Mouse (Mus musculus): ENCODE measurements around the gene Golga5. TPM values are rescaled to one million over a fixed set of nuclear protein-coding genes. Genes with fewer than 3 reads are reported as not detected.
"Not testable (repeated sequence)": the region's sequence is repeated elsewhere in the genome, so short reads cannot be mapped to it uniquely, and the experiment has no call there.

Golga5 gene
- polyA plus RNA-seq, 1 experiment from 2014 or later, result 40.3 TPM

DNA sequence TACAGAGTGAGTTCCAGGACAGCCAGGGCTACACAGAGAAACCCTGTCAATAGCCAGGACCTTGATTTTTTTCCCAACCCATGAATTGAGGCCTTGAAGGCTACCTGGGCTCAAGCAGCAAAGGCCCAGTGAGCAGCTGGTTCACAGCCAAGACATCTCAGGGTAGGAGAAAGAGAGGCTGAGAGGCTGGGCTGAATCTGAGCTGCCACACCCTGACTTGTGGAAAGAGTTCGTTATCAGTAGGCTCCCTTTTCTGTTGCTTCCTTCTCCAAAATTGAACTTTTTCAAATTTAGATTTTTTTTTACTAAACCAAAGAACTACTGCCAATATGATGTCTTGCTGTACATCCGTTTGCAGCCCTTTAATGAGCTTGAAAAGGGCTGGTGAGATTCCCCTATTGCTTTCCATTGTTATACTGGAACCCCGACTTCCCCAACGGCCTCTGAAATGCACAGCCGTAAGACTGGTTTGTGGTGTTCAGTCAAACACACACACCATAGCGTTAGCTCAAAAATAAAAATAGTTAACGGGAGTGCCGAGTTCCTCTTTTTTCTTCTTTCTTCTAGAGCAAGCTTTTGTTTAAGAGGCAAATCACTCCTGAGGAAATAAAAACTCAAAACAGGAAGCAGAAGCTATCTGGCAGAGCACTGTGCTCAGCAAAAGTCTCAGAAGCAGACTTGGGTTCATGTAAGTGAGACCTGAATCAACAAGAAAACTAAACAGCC, 17.6 kb upstream of the Golga5 start:
- Histone ChIP-seq H3K9ac (no peak overlapping the region), H3K4me1 (0 out of 2 replicates have a peak, but pooled peaks cover 2% of the 10 kb centered on the region), H3K27me3 (no peaks in the 10 kb centered on the region), H3K4me2 (no peak overlapping the region), H3K36me3 (no peaks in the 10 kb centered on the region), H3K27ac (no peak overlapping the region), H3K9me3 (no peaks in the 10 kb centered on the region), H3K4me3 (no peak overlapping the region)
- ATAC-seq (ENCODE audit: insufficient number of reproducible peaks, insufficient read depth, low FRiP score, low TSS enrichment, low read depth), result no peak
- WGBS, result 78% methylated on average over 8 of the region's 8 CpGs

DNA sequence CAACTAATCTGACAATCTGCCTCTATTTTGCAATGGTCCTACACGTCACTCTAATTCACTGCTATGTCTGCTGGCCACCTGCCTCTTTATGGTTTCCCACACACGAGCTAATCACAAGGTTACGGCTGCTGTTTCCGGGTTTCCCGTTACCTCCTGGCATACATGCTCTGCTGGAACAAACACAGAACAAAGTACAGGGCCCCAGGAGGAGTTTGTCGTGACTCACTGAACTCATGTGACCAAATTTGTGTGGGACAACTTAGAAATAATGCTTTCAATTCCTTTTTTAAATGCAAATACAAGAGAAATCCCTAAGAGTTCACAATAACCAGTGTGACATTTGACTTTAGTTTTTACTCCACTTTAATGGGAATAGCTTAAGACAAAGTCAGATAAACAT, 15.4 kb upstream of the Golga5 start:
- no peak overlapping the region for H3K9ac ChIP-seq
- 0 out of 2 replicates have a peak, but pooled peaks cover 2% of the 10 kb centered on the region for H3K4me1 ChIP-seq
- H3K9me3 ChIP-seq, result no peaks in the 10 kb centered on the region
- H3K4me2 ChIP-seq, result no peak overlapping the region
- no peak overlapping the region for H3K27ac ChIP-seq
- WGBS, result 37% methylated on average over 6 of the region's 6 CpGs
- ATAC-seq (ENCODE audit: insufficient number of reproducible peaks, insufficient read depth, low FRiP score, low TSS enrichment, low read depth), result no peak
- H3K36me3 ChIP-seq, result no peaks in the 10 kb centered on the region
- no peak overlapping the region for H3K4me3 ChIP-seq
- no peaks in the 10 kb centered on the region for H3K27me3 ChIP-seq

DNA sequence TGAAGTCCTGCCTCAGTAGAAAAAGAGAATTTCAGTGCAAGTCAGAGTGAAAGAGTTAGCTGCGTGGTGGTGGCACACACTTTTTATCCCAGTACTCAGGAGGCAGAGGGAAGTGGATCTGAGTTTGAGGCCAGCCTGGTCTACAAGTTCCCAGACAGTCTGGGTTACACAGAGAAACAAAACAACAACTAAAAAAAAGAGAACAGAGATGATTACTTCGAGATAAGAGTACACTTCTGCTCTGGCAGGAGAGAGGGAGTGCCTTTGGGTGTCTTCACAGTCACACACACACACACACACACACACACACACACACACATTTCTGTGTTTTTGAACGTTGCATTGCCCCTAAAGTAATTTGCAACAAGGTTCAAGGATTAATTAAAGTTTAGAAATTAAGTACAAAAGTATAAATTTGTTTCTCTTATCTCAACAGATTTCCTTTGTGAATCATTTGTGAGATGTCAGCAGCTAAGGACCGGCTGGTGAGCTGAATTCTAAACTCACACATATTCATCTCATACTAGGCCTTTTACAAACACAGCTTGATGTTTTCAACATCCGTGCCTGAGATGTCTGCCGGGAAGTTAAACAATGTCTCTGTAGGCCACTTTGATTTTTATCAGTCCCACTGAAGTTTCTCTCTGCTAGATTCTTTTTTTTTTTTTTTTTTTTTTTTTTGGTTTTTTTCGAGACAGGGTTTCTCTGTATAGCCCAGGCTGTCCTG, 12.3 kb upstream of the Golga5 start:
- Histone ChIP-seq H3K27me3 (no peaks in the 10 kb centered on the region), H3K36me3 (no peaks in the 10 kb centered on the region), H3K27ac (no peak overlapping the region), H3K4me1 (0 out of 2 replicates have a peak, but pooled peaks cover 2% of the 10 kb centered on the region), H3K9ac (no peak overlapping the region), H3K9me3 (no peaks in the 10 kb centered on the region), H3K4me2 (no peak overlapping the region), H3K4me3 (no peak overlapping the region)
- ATAC-seq (ENCODE audit: insufficient number of reproducible peaks, insufficient read depth, low FRiP score, low TSS enrichment, low read depth), result no peak
- WGBS, result 76% methylated on average over 7 of the region's 7 CpGs

DNA sequence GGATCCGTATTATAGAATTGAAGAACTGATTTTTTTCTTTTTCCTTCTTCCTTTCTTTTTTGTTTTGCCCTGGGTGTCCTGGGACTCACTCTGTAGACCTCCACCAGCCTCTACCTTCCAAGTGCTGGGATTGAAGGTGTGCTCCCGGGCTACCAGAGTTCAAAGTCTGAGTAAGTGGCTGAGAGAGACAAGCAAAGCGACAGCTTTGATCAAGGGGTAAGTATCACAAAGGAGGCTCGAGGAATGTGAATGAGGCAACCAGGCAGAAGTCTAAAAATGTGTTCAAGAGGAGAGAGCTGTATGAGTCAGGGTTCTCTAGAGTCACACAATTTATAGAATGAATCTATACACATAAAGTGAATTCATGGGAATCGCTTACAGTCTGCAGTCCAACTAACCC, 8.9 kb upstream of the Golga5 start:
- ATAC-seq (ENCODE audit: insufficient number of reproducible peaks, insufficient read depth, low FRiP score, low TSS enrichment, low read depth), result no peak
- no peaks in the 10 kb centered on the region for H3K4me1 ChIP-seq
- H3K4me2 ChIP-seq, result no peak overlapping the region
- no peaks in the 10 kb centered on the region for H3K27me3 ChIP-seq
- H3K36me3 ChIP-seq, result no peaks in the 10 kb centered on the region
- WGBS, result 78% methylated on average over 5 of the region's 5 CpGs
- H3K9me3 ChIP-seq, result no peaks in the 10 kb centered on the region
- no peak overlapping the region for H3K9ac ChIP-seq
- H3K4me3 ChIP-seq, result no peak overlapping the region
- H3K27ac ChIP-seq, result no peak overlapping the region

DNA sequence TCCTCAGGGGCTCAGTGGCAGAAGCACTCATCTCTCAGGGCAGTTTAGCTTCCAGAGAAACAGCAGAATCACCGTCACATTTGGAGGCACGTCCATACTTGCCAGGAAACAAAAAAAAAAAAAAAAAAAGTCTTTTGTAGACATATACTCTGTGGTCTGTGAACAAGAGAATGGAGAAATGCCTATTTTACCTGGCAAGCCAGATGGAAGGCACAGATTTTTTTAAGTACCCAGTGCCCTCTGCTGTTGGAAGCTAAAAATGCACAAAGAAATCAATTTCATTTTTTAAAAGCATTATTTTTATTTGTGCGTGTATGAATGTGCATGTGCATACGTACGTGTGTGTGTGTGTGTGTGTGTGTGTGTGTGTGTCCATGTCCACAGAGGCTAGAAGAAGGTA, 7.8 kb upstream of the Golga5 start:
- no peaks in the 10 kb centered on the region for H3K9me3 ChIP-seq
- H3K27ac ChIP-seq, result no peak overlapping the region
- no peak overlapping the region for H3K9ac ChIP-seq
- H3K4me2 ChIP-seq, result no peak overlapping the region
- H3K27me3 ChIP-seq, result no peaks in the 10 kb centered on the region
- no peak for ATAC-seq (ENCODE audit: insufficient number of reproducible peaks, insufficient read depth, low FRiP score, low TSS enrichment, low read depth)
- no peak overlapping the region for H3K4me3 ChIP-seq
- 62% methylated on average over 5 of the region's 5 CpGs for WGBS
- H3K4me1 ChIP-seq, result no peaks in the 10 kb centered on the region
- H3K36me3 ChIP-seq, result no peaks in the 10 kb centered on the region

DNA sequence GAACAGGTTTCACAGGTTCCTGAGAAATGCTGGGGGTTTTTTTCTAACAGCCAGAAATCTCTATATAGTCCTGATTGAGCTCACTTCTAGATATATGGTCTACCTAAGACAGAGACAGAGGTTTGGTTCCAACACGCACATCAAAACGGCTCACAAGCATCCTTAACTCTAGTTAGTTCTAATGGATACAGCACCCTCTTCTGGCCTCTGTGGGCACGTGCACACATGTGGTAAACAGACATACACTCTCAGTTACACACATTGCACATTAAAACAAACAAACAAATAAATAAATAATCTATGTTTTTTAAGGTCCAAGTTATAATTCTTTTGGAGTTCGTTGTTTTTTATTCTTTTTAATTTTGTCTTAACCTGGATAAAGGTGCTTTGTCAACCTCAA, 4.3 kb upstream of the Golga5 start:
- Histone ChIP-seq H3K36me3 (no peaks in the 10 kb centered on the region), H3K27me3 (no peaks in the 10 kb centered on the region), H3K9me3 (no peaks in the 10 kb centered on the region), H3K9ac (no peak overlapping the region), H3K27ac (no peak overlapping the region), H3K4me3 (no peak overlapping the region), H3K4me1 (no peaks in the 10 kb centered on the region), H3K4me2 (no peak overlapping the region)
- WGBS, result 58% methylated on average over 4 of the region's 4 CpGs
- ATAC-seq (ENCODE audit: insufficient number of reproducible peaks, insufficient read depth, low FRiP score, low TSS enrichment, low read depth), result no peak

DNA sequence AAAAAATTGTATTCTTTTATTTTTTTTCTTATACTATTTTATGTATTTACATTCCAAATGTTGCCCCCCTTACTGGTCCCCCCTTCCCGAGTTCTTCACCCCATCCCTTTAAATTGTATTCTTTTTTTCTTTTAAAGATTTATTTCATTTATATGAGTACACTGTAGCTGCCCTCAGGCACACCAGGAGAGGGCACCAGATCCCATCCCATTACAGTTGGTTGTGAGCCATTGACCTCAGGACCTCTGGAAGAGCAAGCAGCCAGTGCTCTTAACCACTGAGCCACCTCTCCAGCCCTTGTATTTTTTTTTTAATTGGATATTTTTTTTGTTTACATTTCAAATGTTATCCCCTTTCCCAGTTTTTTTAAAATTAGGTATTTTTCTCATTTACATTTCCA, 799 bp upstream of the Golga5 start:
- ATAC-seq (ENCODE audit: insufficient number of reproducible peaks, insufficient read depth, low FRiP score, low TSS enrichment, low read depth), result no peak
- 65% methylated on average over 1 of the region's 1 CpGs for WGBS
- H3K36me3 ChIP-seq, result peaks cover 9% of the 10 kb centered on the region
- no peaks in the 10 kb centered on the region for H3K27me3 ChIP-seq
- H3K9ac ChIP-seq, result no peak overlapping the region
- no peaks in the 10 kb centered on the region for H3K9me3 ChIP-seq
- H3K27ac ChIP-seq, result no peak overlapping the region
- no peak overlapping the region for H3K4me3 ChIP-seq
- H3K4me2 ChIP-seq, result no peak overlapping the region
- peaks cover 7% of the 10 kb centered on the region for H3K4me1 ChIP-seq

DNA sequence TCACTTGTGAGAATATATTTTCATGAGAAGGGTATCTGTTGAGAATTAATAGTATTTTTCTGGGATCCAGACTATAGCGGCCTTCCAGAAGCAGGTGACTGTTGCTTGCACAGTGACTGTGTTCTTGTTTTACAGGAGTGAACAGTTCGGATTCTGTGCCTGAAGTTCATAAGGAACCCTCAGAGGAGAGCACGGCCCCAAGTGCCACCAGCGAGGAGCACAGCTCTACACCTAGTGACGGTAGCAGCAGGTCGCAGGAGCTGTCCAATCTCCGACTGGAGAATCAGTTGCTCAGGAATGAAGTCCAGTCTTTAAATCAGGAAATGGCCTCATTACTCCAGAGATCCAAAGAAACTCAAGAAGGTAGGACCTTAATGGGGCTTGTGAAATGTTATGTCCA, 5.5 kb downstream of the Golga5 start:
- no peak overlapping the region for H3K4me2 ChIP-seq
- no peaks in the 10 kb centered on the region for H3K9me3 ChIP-seq
- no peaks in the 10 kb centered on the region for H3K27me3 ChIP-seq
- H3K4me3 ChIP-seq, result no peak overlapping the region
- WGBS, result 88% methylated on average over 7 of the region's 7 CpGs
- peaks cover 54% of the 10 kb centered on the region for H3K36me3 ChIP-seq
- no peak for ATAC-seq (ENCODE audit: insufficient number of reproducible peaks, insufficient read depth, low FRiP score, low TSS enrichment, low read depth)
- H3K9ac ChIP-seq, result no peak overlapping the region
- H3K27ac ChIP-seq, result no peak overlapping the region
- peaks cover 7% of the 10 kb centered on the region for H3K4me1 ChIP-seq

DNA sequence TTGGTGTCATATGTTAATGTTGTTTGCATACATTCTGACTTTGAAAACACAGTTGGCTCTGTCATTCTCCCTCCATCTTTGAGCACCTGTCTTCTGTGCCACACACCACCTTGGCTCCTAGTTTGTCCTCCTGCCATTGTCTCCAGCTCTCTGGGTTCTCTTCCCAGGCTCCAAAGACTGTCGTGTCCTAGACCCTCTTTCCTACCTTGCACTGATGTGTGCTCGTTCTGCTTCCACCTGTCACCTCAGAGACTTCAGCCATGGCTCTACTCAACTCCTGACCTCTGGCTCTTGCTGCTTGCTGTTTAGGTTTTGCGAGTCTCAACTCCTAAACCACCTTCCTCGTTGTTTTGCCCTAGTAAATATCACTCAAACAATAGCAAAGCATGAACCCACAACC, 11.5 kb downstream of the Golga5 start:
- no peak for ATAC-seq (ENCODE audit: insufficient number of reproducible peaks, insufficient read depth, low FRiP score, low TSS enrichment, low read depth)
- Histone ChIP-seq H3K9ac (no peak overlapping the region), H3K4me3 (no peak overlapping the region), H3K36me3 (peaks cover 72% of the 10 kb centered on the region), H3K4me1 (no peaks in the 10 kb centered on the region), H3K27ac (no peak overlapping the region), H3K27me3 (no peaks in the 10 kb centered on the region), H3K9me3 (no peaks in the 10 kb centered on the region), H3K4me2 (no peak overlapping the region)
- WGBS, result 91% methylated on average over 4 of the region's 4 CpGs

DNA sequence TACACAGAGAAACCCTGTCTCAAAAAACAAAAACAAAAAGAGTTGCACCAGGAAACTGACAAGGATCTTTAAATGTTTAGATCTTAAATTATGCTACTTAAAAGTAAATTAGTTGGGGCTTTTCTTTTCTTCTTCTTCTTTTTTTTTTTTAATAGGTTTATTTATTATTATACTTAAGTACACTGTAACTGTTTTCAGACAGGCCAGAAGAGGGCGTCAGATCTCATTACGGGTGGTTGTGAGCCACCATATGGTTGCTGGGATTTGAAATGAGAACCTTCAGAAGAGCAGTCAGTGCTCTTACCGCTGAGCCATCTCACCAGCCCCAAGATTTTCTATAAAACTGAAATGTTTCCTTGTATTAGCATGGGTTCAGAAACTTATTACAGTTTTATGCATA, 16.0 kb downstream of the Golga5 start:
- 66% methylated on average over 3 of the region's 3 CpGs for WGBS
- H3K4me2 ChIP-seq, result no peak overlapping the region
- peaks cover 83% of the 10 kb centered on the region for H3K36me3 ChIP-seq
- H3K27me3 ChIP-seq, result no peaks in the 10 kb centered on the region
- no peak overlapping the region for H3K9ac ChIP-seq
- no peaks in the 10 kb centered on the region for H3K4me1 ChIP-seq
- no peak overlapping the region for H3K4me3 ChIP-seq
- no peaks in the 10 kb centered on the region for H3K9me3 ChIP-seq
- H3K27ac ChIP-seq, result no peak overlapping the region
- ATAC-seq (ENCODE audit: insufficient number of reproducible peaks, insufficient read depth, low FRiP score, low TSS enrichment, low read depth), result no peak

DNA sequence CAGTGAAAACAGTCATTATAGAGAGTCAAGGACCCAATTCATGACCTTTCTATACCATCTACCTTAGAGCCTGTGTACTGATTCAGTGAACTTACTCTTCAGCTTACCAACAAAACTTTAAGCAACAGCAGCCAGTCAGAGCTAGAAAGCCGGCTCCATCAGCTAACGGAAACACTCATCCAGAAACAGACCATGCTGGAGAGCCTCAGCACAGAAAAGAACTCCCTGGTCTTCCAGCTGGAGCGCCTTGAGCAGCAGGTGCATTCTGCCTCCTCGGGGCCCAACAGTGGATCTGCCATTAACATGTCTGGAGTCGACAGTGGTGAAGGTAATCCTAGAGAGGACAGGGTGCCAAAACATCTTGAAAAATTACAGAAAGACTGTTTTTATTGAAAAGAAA, 23.0 kb downstream of the Golga5 start:
- Histone ChIP-seq H3K4me3 (no peak overlapping the region), H3K9ac (no peak overlapping the region), H3K4me1 (no peaks in the 10 kb centered on the region), H3K4me2 (no peak overlapping the region), H3K27me3 (no peaks in the 10 kb centered on the region), H3K36me3 (peaks cover 89% of the 10 kb centered on the region), H3K27ac (no peak overlapping the region), H3K9me3 (no peaks in the 10 kb centered on the region)
- 89% methylated on average over 5 of the region's 5 CpGs for WGBS
- no peak for ATAC-seq (ENCODE audit: insufficient number of reproducible peaks, insufficient read depth, low FRiP score, low TSS enrichment, low read depth)

DNA sequence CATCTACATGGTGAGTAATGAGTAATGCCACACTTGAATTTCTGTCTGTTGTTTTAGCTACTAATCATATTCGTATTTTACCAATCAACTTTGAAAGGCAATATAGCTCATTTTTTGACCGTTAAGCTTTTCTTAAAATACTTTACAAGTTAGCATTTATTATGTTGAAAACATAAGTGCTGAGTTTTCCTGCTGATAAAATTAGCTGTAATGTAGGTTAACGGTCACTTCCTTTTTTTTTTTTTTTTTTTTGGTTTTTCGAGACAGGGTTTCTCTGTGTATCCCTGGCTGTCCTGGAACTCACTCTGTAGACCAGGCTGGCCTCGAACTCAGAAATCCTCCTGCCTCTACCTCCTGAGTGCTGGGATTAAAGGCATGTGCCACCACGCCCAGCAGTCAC, 26.8 kb downstream of the Golga5 start:
- H3K9ac ChIP-seq; H3K4me3 ChIP-seq; H3K27ac ChIP-seq; H3K27me3 ChIP-seq; H3K9me3 ChIP-seq; ATAC-seq (ENCODE audit: insufficient number of reproducible peaks, insufficient read depth, low FRiP score, low TSS enrichment, low read depth); H3K4me2 ChIP-seq: not testable (repeated sequence)
- Histone ChIP-seq H3K4me1 (peaks cover 21% of the 10 kb centered on the region), H3K36me3 (peaks cover 69% of the 10 kb centered on the region)
- WGBS, result 78% methylated on average over 6 of the region's 6 CpGs

Data from embryonic facial prominence, embryonic 13.5 days (tissue).